Mouse (Mus musculus) liver, embryonic 14.5 days (tissue): ENCODE data around the gene Rrp1. TPM values are rescaled to one million over a fixed set of nuclear protein-coding genes. Genes with fewer than 3 reads are reported as not detected.

Experiments
- ATAC-seq: fragments of 200-750 bp; cut with Nextera tagmentation; 2 replicates; pipeline ENCODE4 v1.8.0; 2017; ENCODE audit warnings: moderate number of reproducible peaks, mild to moderate bottlenecking, moderate library complexity; ENCODE audit not compliant: insufficient read depth
- DNase-seq, 3 experiments: peaks; one replicate each; pipeline ENCODE4 v3.0.0-alpha.2; 2012 to 2013; ENCODE audit warnings: low read depth in 3 of 3, low spot score in 3 of 3
- H3K27ac ChIP-seq: fragments of 300-500 bp; sonication (generic); 2 replicates; pipeline ENCODE4 v1.5.1; 2014; ENCODE audit warnings: moderate library complexity, mild to moderate bottlenecking, control low read depth, inconsistent platforms
- H3K27me3 ChIP-seq: fragments of 300-500 bp; sonication (generic); 2 replicates; pipeline ENCODE4 v1.6.1; 2014; ENCODE audit warnings: mild to moderate bottlenecking, low read length, moderate library complexity; ENCODE audit not compliant: control insufficient read depth, insufficient read depth
- H3K36me3 ChIP-seq: fragments of 300-500 bp; sonication (generic); replicated peaks from 2 replicates; pipeline ENCODE4 v1.6.1; 2014; ENCODE audit warnings: low read depth; ENCODE audit not compliant: control insufficient read depth, insufficient read depth
- H3K4me1 ChIP-seq, 2 experiments: fragments of 200-500 bp in 1 of 2; fragments of 300-500 bp in 1 of 2; sonication (generic) in 1 of 2; replicated peaks; 2 replicates each; pipeline ENCODE4 v1.6.1; 2012 to 2014; ENCODE audit warnings: antibody characterized with exemption in 1 of 2, inconsistent platforms in 1 of 2, low read length in 1 of 2; ENCODE audit not compliant: control insufficient read depth in 2 of 2, insufficient read depth in 2 of 2
- H3K4me2 ChIP-seq: fragments of 300-500 bp; sonication (generic); 2 replicates; pipeline ENCODE4 v1.6.1; 2014; ENCODE audit warnings: low read depth, mild to moderate bottlenecking, control low read depth, moderate library complexity
- H3K4me3 ChIP-seq, 2 experiments: fragments of 200-500 bp in 1 of 2; fragments of 300-500 bp in 1 of 2; sonication (generic) in 1 of 2; 2 replicates each; pipeline ENCODE4 v1.5.1; 2012 to 2014; ENCODE audit warnings: low read depth in 2 of 2, low read length in 2 of 2, mild to moderate bottlenecking in 2 of 2, control low read depth in 1 of 2, inconsistent platforms in 1 of 2, moderate library complexity in 1 of 2; ENCODE audit not compliant: insufficient read depth in 1 of 2
- H3K9ac ChIP-seq: fragments of 300-500 bp; sonication (generic); replicated peaks from 2 replicates; pipeline ENCODE4 v1.6.1; 2014; ENCODE audit warnings: mild to moderate bottlenecking, control low read depth, moderate library complexity
- H3K9me3 ChIP-seq: fragments of 300-500 bp; sonication (generic); 2 replicates; pipeline ENCODE4 v1.6.1; 2016; ENCODE audit warnings: low read length, mixed read lengths; ENCODE audit not compliant: control insufficient read depth
- CTCF ChIP-seq: IDR thresholded peaks from 2 replicates; pipeline ENCODE4 v1.5.1; 2016; ENCODE audit warnings: antibody characterized with exemption, low read depth, control low read depth
- EP300 ChIP-seq: IDR thresholded peaks from 2 replicates; pipeline ENCODE4 v1.6.1; 2016; ENCODE audit warnings: antibody characterized with exemption, low read depth
- WGBS: fragments of 180-500 bp; shearing (Covaris S2); extraction: QIAGEN DNeasy Blood & Tissue Kit; methylation state at CpG from one replicate; pipeline ENCODE4 v1.1.7; 2014; ENCODE audit not compliant: insufficient replicate concordance; 5-methylcytosine and 5-hydroxymethylcytosine counted together
- polyA plus RNA-seq, 2 experiments: library from polyadenylated mRNA; depleted of rRNA in 1 of 2; stranded (reverse) in 1 of 2; unstranded in 1 of 2; fragments of >200 nt; fragmentation: Nextera tagmentation in 1 of 2; extraction: Ambion mirVana in 1 of 2; gene quantifications; 2 replicates each; pipeline versions ENCODE4 v1.2.1 to v1.2.3; 2012 to 2014

The Rrp1 gene
- polyA plus RNA-seq, 2 experiments, result 69.7 to 79.8 TPM

DNA sequence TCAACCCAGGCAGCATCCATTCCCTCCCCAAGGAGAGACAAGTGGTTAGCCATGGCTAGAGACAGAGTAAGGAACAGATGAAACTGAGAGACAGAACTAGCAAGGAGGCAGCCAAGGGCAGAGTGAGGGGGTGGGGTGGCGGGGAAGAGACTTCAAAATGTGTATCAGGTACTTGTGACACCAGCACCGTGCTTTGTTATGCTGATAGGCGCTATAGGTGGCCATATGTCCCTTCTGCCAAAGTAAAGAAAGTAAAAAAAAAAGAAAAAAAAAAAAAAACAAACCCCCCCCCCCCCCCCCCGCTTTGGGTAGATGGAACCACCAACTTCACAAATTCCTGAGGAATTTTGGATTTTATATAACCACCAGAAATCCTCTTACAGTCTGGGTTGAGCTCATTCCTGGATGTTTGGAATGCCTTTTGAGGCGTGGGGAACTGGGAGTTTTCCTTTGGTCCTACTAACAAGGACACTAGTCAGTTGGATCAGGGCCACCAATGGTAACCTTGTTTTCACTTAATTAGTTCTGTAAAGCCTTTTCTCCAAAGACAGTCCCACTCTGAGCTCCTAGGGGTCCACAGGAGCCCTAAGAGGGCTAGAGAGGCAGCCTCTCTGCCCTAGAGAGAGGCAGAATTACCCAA lies 46.5 kb downstream of the Rrp1 start:
- Histone ChIP-seq H3K36me3 (no peaks in the 10 kb centered on the region), H3K4me2 (peak overlapping the region; percentile 56), H3K27ac (peak overlapping the region; percentile 53), H3K4me1 (peaks cover 33 to 44% of the 10 kb centered on the region in 2 experiments), H3K9me3 (no peaks in the 10 kb centered on the region), H3K9ac (peak overlapping the region; percentile 32), H3K27me3 (no peaks in the 10 kb centered on the region), H3K4me3 (peak overlapping the region in 1 of 2 experiments; percentile 32; a peak in 3 of 4 replicates)
- WGBS, result 28% methylated on average over 5 of the region's 5 CpGs
- TF ChIP-seq CTCF, result no peak
- TF ChIP-seq EP300, result no peak
- DNase-seq (no peak), ATAC-seq (peak; percentile 51; the same call in 1 of the 2 replicates)

DNA sequence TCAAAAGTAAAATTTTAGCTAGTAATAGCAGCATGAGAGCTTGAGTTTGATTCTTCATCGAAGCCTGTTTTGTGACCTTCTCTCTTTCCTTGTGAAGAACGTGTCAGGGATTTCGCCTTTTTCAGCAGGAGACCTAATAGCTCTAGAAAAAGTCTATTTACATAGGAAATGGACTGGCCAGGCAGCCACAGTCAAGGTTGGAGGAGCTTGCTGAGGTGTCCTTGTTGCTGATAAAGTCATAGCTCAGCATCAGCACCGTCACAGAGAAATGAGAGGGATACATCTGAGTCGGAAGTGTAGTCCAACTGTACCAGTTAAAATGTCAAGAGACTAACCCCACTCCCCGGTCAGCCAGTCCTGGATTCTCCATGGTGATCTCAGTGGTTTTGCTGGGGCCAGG lies 47.3 kb downstream of the Rrp1 start:
- TF ChIP-seq CTCF (no peak), EP300 (no peak)
- no peaks in the 10 kb centered on the region for H3K27me3 ChIP-seq
- H3K4me3 ChIP-seq, result no peak overlapping the region
- no peak overlapping the region for H3K9ac ChIP-seq
- DNase-seq (no peak), ATAC-seq (no peak)
- peak overlapping the region; percentile 53 for H3K27ac ChIP-seq
- H3K36me3 ChIP-seq, result no peaks in the 10 kb centered on the region
- peaks cover 33 to 44% of the 10 kb centered on the region in 2 experiments for H3K4me1 ChIP-seq
- 67% methylated on average over 6 of the region's 6 CpGs for WGBS
- no peak overlapping the region for H3K4me2 ChIP-seq
- no peaks in the 10 kb centered on the region for H3K9me3 ChIP-seq

DNA sequence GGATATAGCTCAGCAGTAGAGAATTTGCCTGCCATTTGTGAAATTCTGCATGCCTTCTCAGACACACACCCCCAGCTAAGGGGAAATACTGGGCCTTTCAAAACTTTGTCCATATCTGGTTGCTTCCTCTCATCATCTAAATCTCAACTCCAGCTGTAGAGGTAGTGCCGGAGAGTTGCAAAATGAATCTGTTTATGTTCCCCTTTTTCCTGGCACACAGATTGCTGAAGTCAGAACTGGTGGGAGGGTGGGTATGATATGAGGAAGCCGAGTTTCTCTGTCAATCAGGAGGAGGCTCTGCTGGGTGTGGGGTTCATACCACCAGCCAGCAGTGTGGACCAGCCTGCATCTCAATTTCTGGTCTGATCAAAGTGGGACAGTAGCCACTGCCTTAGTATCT lies 48.7 kb downstream of the Rrp1 start:
- peaks cover 28 to 39% of the 10 kb centered on the region in 2 experiments for H3K4me1 ChIP-seq
- H3K27ac ChIP-seq, result no peak overlapping the region
- H3K9me3 ChIP-seq, result no peaks in the 10 kb centered on the region
- no peak overlapping the region for H3K9ac ChIP-seq
- WGBS, result 8% methylated on average over 2 of the region's 2 CpGs
- no peak for DNase-seq
- TF ChIP-seq EP300 (no peak), CTCF (no peak)
- H3K4me3 ChIP-seq, result no peak overlapping the region
- H3K36me3 ChIP-seq, result no peaks in the 10 kb centered on the region
- no peak for ATAC-seq
- H3K4me2 ChIP-seq, result no peak overlapping the region
- H3K27me3 ChIP-seq, result no peaks in the 10 kb centered on the region

DNA sequence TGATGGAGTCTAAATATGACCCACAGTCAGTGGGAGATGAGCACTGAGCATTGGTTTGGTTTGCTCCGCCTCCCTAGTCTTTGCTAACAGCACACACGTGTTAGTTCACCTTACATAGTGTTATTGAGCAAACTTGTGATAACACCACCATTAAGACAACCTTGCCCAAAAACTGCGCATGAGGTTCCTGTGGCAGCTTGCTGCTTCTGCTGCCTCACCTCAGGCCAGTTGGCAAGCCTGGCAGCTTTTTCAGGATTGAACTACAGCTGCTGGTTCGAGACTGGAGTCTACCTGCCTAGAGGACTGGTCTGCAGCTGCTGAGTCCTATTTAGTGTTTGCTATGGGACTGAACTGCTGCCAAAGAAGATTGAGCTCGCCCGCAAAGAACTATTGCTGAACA lies 49.5 kb downstream of the Rrp1 start:
- Histone ChIP-seq H3K9ac (no peak overlapping the region), H3K27ac (no peak overlapping the region), H3K4me2 (no peak overlapping the region), H3K4me3 (no peak overlapping the region), H3K27me3 (no peaks in the 10 kb centered on the region), H3K9me3 (no peaks in the 10 kb centered on the region), H3K36me3 (no peaks in the 10 kb centered on the region), H3K4me1 (peaks cover 26 to 33% of the 10 kb centered on the region in 2 experiments)
- ATAC-seq, result no peak
- TF ChIP-seq CTCF (no peak), EP300 (no peak)
- 73% methylated on average over 6 of the region's 6 CpGs for WGBS
- no peak for DNase-seq

DNA sequence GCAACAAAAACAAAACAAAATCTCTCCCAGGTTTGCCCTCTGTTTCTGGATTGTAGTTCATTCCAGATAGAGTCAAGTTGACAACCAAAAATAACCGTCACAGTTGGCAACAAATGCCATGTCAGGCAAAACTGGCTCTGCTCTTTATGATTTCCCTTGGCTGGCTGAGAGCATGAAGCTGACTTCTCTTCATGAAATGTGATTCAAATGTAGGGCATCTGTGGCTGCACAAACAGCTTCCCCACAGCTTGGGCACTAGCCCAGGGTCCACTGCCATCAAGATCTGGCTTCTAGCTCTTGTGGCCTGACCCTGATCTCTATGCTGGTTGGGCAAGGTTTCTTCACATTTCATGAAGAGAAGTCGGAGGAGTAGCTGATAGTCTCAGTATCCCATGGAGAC lies 50.9 kb downstream of the Rrp1 start:
- WGBS, result 59% methylated on average over 2 of the region's 2 CpGs
- DNase-seq, result no peak

More for the DNA sequence above, 50.9 kb downstream of the Rrp1 start:
- H3K4me2 ChIP-seq, result no peak overlapping the region
- ATAC-seq, result no peak
- TF ChIP-seq CTCF (no peak), EP300 (no peak)
- no peak overlapping the region for H3K4me3 ChIP-seq
- H3K36me3 ChIP-seq, result no peaks in the 10 kb centered on the region
- H3K9me3 ChIP-seq, result no peaks in the 10 kb centered on the region
- H3K27me3 ChIP-seq, result no peaks in the 10 kb centered on the region
- no peak overlapping the region for H3K9ac ChIP-seq
- no peak overlapping the region for H3K27ac ChIP-seq
- H3K4me1 ChIP-seq, result peaks cover 12 to 19% of the 10 kb centered on the region in 2 experiments
